Mouse (Mus musculus) thymus, postnatal 25 days (tissue): ENCODE measurements around the gene Mecom.
A peak's percentile ranks its signal among the peaks of the same experiment; 100 is the strongest.
"Not testable (repeated sequence)": the region's sequence is repeated elsewhere in the genome, so short reads cannot be mapped to it uniquely, and the experiment has no call there.

Source experiments
- DNase-seq: peaks from one replicate; pipeline ENCODE4 v3.0.0; 2022

Gene Mecom

DNA sequence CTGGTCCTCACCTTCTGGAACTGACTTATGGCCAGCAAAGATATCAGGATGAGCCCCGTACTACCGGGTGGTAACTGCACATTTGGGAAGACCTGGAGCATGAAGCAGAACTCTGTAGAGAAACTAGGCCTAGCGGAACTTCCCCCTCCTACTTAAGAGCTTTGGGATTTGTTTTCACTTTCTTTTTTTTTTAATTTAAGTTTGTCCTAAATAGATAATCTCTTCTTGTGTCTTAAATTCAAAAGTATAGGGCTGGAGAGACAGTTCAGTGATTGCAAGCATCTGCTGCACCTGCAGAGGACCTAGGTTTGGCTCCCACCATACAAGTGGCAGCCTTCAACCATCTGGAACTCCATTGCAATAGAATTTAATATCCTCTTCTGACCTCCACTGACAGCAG is at the start of gene Mecom:
Mecom (minus strand) TSS at position 101 of the 400 bp plus-strand sequence.
- DNase-seq, result no peak

DNA sequence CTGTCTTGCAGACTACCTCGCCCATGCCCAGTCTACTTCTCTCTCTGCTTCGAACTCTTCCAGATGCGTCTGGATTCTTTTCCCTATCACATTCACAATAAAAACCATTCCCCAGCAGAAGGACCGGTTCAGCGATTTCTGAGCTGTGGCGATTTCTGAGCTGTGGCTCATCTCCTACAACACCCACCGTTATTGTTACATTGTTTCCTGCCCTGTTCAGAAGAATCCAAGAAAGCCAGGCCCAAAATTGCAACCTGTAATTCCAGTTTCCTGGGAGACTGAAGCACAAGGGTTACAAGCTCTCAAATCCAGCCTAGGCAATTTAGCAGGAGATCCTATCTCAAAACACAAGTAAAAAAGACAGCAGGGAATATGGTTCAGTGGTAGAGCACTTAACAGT is 49.5 kb upstream of the Mecom start:
- no peak for DNase-seq

DNA sequence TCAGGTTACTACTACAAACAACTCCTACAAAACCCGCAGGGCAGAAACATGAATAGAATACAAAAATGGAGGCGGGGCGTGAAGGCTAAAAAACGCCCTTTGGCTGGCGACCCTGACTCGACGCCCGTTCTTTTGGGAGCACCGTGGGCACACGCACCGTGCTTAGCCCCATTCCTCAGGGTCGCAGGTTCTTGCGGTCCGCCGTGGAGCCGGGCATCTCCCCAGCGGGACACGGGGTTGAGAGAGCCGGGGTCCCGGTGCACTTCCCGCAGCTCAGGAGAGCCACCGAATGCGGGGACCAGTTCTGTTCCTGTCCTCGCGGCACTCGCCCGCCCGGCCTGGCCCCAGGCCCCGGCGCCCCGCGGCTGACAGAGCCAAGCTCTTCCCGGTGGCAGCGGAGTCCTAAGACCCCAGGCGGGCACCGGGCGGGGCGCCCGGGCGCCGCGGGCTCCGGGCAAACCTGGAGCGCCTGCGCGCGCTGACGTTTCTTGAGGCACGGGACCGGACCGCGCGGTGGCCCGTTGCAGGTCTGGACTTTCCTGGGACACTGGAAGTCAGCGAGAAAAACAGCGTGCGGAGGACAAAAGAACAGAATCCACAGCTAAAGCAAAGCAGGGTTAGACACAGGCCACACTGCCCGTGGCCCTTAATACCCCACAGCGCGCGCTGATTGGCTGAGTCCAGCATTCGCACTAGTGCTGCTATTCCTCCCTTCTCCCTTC is 47.5 kb upstream of the Mecom start:
- DNase-seq, result no peak

DNA sequence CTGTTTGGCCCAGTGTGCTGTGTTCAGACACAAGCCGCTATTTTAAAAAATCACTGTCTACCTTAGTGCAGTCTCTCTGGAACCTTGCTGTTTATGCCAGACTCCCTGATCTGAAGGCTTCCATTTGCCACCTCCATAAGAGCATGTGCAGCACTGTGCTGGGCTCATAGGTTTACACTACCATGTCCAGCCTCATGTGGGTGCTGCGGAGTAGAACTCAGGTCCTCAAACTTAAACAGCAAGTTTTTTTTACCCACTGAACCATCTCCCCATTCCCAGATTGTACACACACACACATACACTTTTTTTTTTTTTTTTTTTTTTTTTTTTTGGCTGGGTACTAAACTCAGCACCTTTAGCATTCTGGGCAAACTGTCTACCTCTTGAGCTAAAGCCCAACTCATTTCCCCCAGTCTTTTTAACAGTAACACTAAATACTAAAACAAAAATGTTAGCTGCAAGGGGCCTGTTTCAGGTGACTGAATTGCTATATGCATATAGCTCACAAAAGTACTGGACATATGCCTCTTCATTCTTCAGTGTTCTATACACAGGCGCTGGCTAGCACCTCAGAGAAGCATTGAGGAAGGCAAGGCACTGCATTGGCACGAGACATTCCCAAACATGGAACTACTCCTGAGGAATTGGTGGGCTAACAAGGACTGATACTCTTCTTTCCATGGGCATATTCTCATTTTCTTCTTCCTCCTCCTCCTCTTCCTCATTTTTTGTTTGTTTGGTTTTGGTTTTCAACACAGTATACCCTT is 46.1 kb upstream of the Mecom start:
- no peak for DNase-seq

DNA sequence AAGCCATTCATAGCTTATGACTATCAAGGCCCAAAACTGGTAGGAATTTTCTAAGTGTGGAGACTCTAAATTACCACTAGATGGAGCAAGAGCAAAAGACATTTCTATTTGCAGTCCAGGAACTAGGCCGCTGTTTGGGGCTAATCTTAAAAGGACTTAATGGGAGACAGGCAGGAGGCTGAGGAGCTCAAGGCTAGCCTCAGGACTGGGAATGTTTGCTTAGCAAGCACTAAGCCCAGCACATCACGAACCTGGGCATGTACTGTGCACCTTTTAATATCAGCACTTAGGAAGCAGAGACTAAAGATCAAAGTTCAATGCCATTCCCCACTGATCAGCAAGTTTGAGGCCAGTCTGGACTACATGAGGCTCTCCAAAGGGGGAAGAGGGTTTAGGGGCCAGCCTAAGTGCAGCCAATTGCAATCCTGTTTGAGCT is 44.6 kb upstream of the Mecom start:
- no peak for DNase-seq

DNA sequence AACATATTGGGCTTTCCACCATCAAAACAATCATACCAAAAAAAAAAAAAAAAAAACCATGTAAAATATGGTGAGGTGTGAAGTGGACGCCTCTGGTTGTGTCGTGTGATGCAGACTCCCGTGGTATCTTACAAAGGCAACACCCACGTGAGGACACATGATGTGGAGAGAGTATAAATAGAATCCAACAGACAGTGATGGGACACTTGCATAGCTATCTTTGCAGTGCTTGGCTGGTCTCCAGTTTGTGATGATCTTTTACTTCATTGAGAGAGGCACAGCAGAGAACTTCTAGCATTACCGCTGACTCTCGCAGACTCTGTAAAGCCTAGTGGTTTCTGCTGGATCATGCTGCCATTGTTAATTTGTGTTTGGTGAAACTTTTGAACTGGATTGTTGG is 41.1 kb upstream of the Mecom start:
- DNase-seq, result no peak

DNA sequence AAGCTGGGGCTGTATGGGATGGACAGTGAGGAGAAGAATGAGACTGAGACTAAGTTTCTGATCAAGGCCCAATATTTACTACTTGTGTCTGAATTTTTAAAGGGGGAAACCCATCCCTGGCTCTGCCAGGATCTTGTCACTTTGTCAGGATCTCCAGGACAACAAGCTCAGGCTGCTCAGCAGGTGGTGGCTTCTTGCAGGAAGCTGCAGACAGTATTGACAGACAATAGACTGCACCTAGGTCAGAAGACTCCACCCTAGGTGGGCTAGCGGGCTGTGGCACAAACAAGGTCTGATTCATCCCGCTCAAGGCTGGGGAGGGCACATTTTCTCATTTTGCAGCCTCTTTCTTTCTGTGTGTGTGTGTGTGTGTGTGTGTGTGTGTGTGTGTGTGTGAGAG is 25.7 kb upstream of the Mecom start:
- no peak for DNase-seq

DNA sequence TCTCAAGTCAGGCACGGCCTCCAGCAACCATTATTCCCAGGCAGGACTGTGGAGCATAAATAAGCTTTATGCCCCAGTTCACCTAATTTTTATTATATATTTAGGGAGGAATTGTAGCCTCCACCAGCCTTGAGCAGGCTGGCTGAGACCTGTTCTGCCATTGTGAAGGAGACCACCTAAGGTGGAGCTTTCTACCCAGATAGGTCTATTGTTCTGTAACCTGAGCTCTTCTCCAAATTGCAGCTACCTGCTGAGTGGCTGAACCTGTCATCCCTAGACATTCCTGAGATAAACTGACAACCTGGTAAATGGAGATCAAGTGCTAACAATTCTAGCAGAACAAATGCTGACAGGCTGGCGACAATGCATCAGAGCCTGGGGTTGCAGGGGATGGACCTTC is 18.5 kb upstream of the Mecom start:
- not testable (repeated sequence) for DNase-seq

DNA sequence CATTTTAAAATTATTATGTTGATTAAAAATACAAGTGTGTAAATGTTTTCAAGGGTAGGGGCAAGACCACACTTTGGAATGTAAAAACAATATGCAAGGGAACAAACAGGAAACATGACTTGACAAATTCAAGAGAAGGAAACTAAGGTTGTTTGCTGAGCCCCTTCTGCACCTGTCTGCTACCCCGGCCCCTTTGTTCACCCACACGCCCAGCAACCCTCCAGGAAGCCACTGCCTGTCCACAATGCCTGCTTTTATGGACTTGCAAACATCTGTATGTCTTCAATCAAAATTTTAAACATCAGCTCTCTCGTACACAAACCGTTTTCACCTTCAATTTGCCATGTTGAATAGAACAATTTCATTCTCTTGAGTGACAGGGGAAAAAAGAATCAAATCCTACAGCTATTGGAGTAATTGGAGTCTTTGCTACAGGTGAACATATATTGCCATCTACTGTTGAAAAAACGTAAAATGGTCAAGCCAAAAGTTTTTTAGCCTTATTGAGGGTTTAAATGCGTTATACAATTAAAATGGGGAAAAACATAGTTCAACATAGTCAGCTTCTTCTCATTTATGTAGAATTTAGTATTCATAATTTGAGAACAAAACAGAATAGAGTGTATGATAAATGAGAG is 13.0 kb upstream of the Mecom start:
- DNase-seq, result no peak

DNA sequence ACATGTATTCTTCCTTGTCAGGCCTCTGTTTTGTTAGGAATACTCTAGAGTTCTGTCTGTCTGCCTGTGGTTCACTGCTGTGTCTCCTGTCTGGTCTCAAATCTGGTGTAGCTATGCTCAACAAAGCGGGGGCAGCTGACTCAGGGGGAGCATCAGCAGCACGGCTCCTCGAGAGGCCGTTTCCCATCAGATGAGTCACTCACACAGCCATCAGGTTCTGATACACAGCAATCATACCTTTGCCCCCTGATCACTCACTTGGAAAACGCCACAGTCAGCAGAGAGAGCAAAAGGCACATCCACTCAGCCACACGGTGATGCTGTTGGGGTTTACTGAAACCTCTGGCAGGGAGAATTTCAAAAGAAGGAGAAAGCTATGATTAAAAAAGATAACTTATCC is 5.9 kb upstream of the Mecom start:
- no peak for DNase-seq

DNA sequence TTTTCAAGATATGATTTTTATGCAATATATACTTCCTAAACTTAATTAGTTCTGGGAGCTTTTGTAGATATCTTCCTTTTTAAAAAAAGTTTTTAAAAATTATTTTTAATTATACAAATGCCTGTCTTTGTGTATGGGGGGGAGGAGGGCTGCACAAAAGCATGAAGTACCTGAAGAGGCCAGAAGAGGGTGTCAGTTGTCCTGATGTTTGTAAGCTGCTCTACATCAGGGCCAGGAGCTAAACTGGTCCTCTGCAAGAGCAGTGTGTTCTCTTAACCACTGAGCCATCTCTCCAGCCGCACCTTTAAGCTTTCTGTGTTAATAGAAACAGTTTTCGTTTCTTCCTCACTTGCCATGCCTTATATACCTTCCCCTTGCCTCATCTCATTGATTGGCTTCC is 2.4 kb upstream of the Mecom start:
- DNase-seq, result no peak

DNA sequence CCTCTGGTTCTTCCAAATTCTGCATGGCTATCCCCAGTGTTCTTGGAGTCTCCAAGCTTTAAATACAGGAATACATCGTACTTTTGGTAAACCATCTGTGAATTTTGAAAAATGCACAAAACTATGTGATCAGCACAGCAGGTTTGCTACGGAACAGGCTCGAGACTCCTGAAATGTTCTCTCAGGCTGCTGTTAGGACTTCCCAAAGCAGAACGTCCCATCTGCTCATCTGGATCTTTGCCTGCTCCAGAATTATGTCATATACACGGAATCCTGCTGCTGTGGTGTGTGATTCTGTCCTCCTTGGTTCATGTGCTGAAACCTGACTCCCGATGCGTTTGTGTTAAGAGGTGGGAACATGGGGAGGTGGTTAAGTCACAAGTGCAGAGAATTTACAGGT is 1.1 kb upstream of the Mecom start:
- no peak for DNase-seq

DNA sequence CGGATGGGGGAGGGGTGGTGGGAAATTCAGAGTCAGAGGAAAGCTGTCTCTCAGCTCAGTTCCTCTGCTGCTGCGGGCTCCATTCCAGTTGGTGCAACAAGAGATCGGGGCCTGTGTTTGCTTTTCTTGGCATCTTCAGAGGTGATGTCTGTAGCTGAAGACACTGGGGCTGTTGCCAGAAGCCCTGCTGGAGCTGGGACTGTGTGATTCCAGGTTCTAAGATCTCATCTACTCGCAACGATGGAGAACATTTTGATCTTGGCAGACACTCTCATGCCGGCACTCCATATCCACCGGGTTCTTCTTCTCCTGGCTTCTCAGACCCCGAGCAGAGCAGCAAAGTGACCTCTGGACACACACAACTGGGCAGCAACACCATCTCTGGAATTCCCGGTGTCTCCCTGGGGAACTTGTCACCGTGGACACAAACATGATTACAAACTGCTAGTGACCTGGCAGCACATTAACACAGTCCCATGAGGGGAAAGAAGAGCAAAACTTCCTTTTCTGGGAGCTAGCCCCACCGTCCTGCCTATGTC is 908 bp downstream of the Mecom start:
- no peak for DNase-seq

DNA sequence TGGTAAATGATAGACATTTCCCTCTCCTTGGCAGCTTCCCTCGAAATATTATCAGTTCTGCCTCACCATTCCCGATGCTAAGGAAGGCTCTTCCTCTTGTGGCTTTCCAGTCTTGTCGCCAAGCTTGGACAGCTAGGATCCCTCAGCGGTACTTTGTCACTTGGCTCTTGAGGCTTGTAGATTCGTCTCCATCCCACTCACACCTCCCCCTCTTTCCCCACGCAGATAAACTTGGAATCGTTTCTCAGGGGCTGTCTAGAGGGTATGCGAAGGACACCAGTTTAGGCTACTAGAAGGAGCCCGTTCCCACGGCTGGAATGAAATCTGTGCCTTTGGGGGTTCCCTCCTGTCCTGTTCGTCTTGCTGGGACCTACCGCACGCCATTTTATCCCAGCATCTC is 1.4 kb downstream of the Mecom start:
- DNase-seq, result no peak

DNA sequence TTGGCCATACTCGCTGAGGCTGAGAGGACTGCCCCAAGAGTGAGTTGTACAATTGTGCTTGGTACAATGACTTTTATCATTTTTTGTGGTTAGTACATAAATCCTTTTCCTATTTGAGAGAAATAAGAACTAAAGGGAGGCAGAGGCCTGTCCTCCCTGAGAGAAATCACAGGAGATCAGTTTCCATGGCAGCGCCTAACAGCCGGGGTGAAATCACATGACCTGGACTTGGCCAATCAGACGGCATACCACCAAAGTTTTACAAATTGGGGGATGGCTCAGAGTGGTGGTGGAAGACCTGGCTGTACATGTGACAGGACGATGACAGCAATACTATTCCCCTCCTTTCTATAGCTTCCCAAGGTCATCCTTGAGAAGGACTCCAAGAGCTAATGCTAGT is 2.6 kb downstream of the Mecom start:
- DNase-seq, result no peak

DNA sequence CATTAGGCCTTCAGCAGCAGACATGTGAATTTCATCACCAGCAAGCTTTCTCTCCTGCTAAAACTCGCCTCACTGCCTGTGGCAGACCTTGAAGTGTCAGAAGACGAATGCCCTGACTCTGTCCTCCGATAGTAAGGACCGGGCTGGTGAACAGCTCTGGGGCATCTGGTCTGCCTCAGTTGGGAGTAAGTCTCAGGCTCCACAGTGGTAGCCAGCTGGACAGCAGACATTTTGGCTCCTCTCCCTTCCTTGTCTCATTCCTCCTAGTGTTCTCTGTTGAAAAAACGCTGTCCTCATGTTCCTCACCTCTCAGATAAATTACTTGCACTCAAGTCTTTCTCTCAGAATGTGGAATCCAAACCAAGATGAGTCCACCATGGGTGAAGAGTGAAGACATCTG is 3.5 kb downstream of the Mecom start:
- DNase-seq, result no peak

DNA sequence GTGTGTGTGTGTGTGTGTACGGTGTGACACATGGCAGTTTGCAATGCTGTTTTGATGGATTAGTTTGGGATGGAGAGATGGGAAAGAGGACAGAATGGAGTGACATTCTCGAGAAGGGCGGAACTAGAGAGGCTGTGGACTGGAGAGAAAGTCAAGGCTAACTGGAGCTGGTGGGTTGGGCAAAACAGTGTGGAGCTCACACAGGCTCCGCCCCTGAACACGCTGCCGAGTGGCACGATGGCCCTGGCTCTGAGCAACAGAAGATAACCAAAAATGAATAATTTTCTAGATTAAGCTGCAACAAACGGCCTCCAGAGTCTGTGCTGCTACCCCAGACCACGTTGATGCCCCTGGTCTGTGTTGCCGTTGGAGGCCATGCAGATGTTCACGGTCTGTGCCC is 12.0 kb downstream of the Mecom start:
- no peak for DNase-seq

DNA sequence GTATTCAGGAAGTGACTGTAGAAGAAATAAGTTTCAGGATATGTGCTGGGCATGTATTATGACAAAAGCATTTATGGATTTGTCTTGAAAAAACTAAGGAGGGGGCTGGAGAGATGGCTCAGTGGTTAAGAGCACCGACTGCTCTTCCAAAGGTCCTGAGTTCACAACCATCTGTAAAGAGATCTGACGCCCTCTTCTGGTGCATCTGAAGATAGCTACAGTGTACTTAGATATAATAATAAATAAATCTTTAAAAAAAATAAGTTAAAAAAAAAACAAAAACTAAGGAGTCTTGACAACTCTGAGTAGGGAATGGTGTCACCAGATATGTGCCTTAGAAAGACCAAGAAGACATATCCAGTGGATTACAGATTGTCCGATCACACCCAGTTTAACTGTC is 27.1 kb downstream of the Mecom start:
- DNase-seq, result not testable (repeated sequence)

DNA sequence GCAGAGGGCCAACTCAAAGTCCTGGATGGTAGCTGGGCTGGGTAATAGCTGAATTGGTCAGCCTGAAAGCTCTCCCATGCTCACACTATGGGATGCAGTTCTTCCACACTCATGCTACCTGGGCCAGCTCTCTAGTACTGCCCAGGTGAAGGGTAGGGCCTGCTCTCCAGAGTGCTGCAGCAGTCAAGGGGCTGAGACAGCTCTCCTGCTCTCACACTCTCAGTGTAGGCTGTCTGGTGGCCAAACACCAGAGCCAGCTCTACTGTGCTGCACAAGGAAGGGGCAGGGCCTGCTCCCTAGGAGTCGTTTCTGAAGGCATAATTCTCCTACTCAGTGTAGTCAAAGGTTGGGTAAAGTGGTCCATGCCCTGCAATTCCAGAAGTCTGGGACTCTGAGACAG is 28.4 kb downstream of the Mecom start:
- no peak for DNase-seq

DNA sequence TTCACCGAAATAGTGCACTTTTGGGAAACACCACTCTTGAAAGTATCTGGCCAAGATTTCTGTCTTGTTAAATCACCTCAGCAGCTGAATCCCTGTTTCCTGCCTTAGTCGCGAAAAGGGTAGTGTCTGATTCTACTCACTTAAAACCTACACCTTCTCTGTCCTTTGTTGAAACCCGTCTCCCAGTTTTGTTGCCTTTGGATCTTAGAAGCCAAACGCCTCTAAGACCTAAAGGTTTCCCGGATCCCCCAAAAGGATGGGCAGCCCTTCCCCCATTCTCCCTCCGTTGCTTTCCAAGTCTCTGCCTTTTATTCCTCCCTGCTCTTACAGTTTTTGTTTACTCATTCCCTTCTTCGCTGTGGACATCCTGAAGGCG is 32.0 kb downstream of the Mecom start:
- DNase-seq, result no peak

DNA sequence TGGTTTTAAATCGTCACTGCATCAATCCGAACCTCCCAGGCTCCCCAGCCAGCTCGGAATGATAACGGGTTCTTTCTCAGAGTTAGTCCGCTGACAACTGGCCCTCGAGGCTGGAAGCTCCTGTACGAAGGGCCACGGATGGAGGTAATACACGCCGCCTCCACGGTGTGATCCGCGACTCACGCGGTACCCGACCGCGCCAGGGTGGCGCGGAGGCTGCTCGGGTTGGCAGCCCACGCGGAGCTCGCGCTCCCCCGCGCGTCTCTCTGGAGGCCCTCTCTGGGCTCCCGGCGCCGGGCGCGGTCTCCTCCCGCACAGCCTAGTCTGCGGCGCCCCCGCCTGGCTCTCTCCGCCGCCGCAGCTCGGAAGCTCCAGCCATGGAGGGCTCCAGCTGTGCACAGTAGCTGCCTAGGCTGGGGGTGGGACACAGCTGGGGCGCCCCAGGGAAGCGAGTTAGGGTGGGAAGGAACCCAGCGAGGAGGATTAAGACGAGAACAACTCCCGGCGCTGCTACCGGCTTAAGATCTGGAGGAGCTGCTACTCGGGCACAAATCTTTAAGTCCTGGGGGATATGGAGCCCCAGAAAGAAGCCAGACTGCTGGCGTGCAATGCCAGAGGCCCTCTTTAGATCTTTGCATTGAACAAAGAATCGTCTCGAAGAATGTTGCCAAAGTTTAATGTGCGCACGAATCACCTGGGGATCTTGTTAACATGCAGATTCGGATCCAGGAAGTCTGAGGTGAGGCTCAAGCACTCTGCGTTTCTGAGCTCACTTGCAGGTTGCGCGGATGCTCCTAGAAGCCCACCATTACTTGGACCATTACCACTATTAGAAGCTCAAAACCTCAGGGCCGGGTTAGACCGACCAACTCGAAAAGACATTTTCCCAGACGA is 32.7 kb downstream of the Mecom start:
- peak; percentile 19 for DNase-seq

DNA sequence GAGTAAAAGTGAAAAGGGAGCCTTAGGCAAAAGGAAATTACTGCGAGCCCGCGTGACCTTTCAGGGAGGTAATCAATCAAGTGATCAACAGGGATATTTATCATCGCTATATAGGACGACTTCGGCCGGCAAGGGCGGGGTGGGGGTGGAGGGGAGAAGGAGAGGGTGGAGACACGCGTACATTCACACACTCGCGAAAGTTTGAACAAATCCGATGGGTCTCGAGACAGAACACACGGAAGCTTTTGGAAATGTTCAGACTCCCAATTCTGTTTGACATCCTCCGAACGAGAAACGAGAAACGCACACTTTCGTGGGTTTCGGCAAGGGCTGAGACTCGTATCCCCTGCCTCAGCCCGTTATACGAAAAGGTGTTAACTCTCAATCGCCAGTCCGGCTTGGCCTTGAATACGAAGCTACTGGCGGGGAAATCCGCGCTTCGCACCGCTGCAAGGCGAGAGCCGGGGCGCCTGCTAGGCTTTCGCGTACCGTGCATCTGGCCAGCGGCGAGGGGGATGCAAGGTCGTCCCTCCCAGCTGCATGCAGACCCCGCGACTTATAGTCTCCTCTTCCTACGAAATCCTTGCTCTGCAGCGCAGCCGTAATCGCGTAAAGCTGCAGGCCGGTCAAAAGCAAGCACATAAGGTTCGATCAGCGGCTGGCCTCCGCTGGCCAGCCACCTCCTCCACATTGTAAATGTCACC is 33.6 kb downstream of the Mecom start:
- DNase-seq, result no peak
